8 mouse cellular contexts compared by ENCODE assay signal in genomic region chr2:32088372-32088981, GRCm38 (mm10). TPM values are rescaled to one million over a fixed set of nuclear protein-coding genes. Genes with fewer than 3 reads are reported as not detected.
DNase-seq lines count a peak whose midpoint lies in the region; ATAC-seq and TF ChIP-seq lines count a peak whose summit lies in the region.

No protein-coding gene starts in this region.

- DNase-seq in kidney, postnatal 0 days (ENCODE audit: low spot score), result peak; percentile 77
- no peak for DNase-seq in kidney, adult 8-10 months
- peak; percentile 54 for DNase-seq in R1 (ENCODE audit: low read depth, low spot score)
- peak; percentile 36 for DNase-seq in forebrain, postnatal 0 days
- no peak for DNase-seq in adrenal gland, postnatal 4 days (ENCODE audit: low spot score in 2 of 2)

- no peak for ATAC-seq in kidney, postnatal 0 days (replicated peaks; ENCODE audit: low FRiP score, low read depth)
- no peak for ATAC-seq in forebrain, postnatal 0 days
- no peak for ATAC-seq in hindbrain, embryonic 15.5 days (ENCODE audit: low FRiP score, low read depth)
- ATAC-seq in megakaryocyte progenitor cell, adult 5-6 weeks (replicated peaks; ENCODE audit: poor library complexity), result peak; percentile 21
- no peak for ATAC-seq in stomach, embryonic 16.5 days (ENCODE audit: insufficient read depth, low FRiP score)

- H3K27ac ChIP-seq in kidney, postnatal 0 days, result no peak overlapping the region
- no peak overlapping the region for H3K27ac ChIP-seq in forebrain, postnatal 0 days (ENCODE audit: low read depth, low read length)
- no peak overlapping the region for H3K27ac ChIP-seq in hindbrain, embryonic 15.5 days (replicated peaks)
- H3K27ac ChIP-seq in stomach, embryonic 16.5 days (ENCODE audit: low read length), result no peak overlapping the region

- H3K4me3 ChIP-seq in kidney, postnatal 0 days (replicated peaks; ENCODE audit: low read depth, low read length), result 0 out of 2 replicates have a peak overlapping the region, but pooled peaks have one; percentile 8
- H3K4me3 ChIP-seq in forebrain, postnatal 0 days (ENCODE audit: low read depth, low read length), result peak overlapping the region; percentile 23
- H3K4me3 ChIP-seq in hindbrain, embryonic 15.5 days, result peak overlapping the region; percentile 30
- peak overlapping the region; percentile 25 for H3K4me3 ChIP-seq in stomach, embryonic 16.5 days (replicated peaks; ENCODE audit: low read length)

- 4% methylated on average over 35 of the region's 35 CpGs for WGBS in kidney, postnatal 0 days
- WGBS in forebrain, postnatal 0 days, result 7% methylated on average over 34 of the region's 35 CpGs
- WGBS in hindbrain, embryonic 15.5 days, result 4% methylated on average over 35 of the region's 35 CpGs
- 5% methylated on average over 35 of the region's 35 CpGs for WGBS in stomach, embryonic 16.5 days

- H3K4me1 ChIP-seq in kidney, postnatal 0 days (replicated peaks; ENCODE audit: insufficient read depth, low read length), result peaks cover 8% of the 10 kb centered on the region
- no peaks in the 10 kb centered on the region for H3K4me1 ChIP-seq in forebrain, postnatal 0 days (ENCODE audit: insufficient read depth)
- peaks cover 21% of the 10 kb centered on the region for H3K4me1 ChIP-seq in hindbrain, embryonic 15.5 days (replicated peaks)
- peaks cover 7% of the 10 kb centered on the region; the same call in 1 of the 2 replicates for H3K4me1 ChIP-seq in stomach, embryonic 16.5 days (ENCODE audit: control insufficient read depth, insufficient read depth, low read length)

- no peaks in the 10 kb centered on the region for H3K36me3 ChIP-seq in kidney, postnatal 0 days (ENCODE audit: insufficient read depth, low read length)
- H3K36me3 ChIP-seq in forebrain, postnatal 0 days (ENCODE audit: insufficient read depth), result no peaks in the 10 kb centered on the region
- H3K36me3 ChIP-seq in hindbrain, embryonic 15.5 days, result no peaks in the 10 kb centered on the region
- H3K36me3 ChIP-seq in stomach, embryonic 16.5 days (ENCODE audit: control insufficient read depth, insufficient read depth, low read length), result no peaks in the 10 kb centered on the region

- no peaks in the 10 kb centered on the region for H3K9me3 ChIP-seq in kidney, postnatal 0 days (replicated peaks; ENCODE audit: low read length)
- H3K9me3 ChIP-seq in forebrain, postnatal 0 days (ENCODE audit: low read length), result no peaks in the 10 kb centered on the region
- no peaks in the 10 kb centered on the region for H3K9me3 ChIP-seq in hindbrain, embryonic 15.5 days
- H3K9me3 ChIP-seq in stomach, embryonic 16.5 days (replicated peaks; ENCODE audit: control insufficient read depth, low read length), result no peaks in the 10 kb centered on the region

- no peak for TF ChIP-seq CTCF in kidney, postnatal 0 days (IDR thresholded peaks at IDR 0.05; ENCODE audit: low read depth)
- TF ChIP-seq CTCF in forebrain, postnatal 0 days (IDR thresholded peaks at IDR 0.05; ENCODE audit: low read depth), result no peak

- H3K9ac ChIP-seq in kidney, postnatal 0 days (ENCODE audit: low read depth, low read length), result no peak overlapping the region; the same call in 1 of the 2 replicates
- peak overlapping the region; percentile 35; the same call in 1 of the 2 replicates for H3K9ac ChIP-seq in forebrain, postnatal 0 days
- no peak overlapping the region for H3K9ac ChIP-seq in hindbrain, embryonic 15.5 days
- H3K9ac ChIP-seq in stomach, embryonic 16.5 days (ENCODE audit: low read length), result peak overlapping the region; percentile 48

- H3K27me3 ChIP-seq in kidney, postnatal 0 days (ENCODE audit: insufficient read depth, low read length), result peaks cover 16% of the 10 kb centered on the region
- peaks cover 4% of the 10 kb centered on the region; the same call in 1 of the 2 replicates for H3K27me3 ChIP-seq in forebrain, postnatal 0 days (ENCODE audit: insufficient read depth, low read length)
- H3K27me3 ChIP-seq in hindbrain, embryonic 15.5 days, result peaks cover 36% of the 10 kb centered on the region
- H3K27me3 ChIP-seq in stomach, embryonic 16.5 days (ENCODE audit: control insufficient read depth, insufficient read depth, low read length), result peaks cover 44% of the 10 kb centered on the region

- peak overlapping the region; percentile 48 for H3K4me2 ChIP-seq in kidney, postnatal 0 days (ENCODE audit: low read length)
- H3K4me2 ChIP-seq in forebrain, postnatal 0 days (ENCODE audit: low read depth), result peak overlapping the region; percentile 55
- peak overlapping the region; percentile 58 for H3K4me2 ChIP-seq in hindbrain, embryonic 15.5 days
- H3K4me2 ChIP-seq in stomach, embryonic 16.5 days (ENCODE audit: low read depth, low read length), result peak overlapping the region; percentile 48

RNA-seq across cellular contexts. Expression of gene Fam78a, which starts 3.8 kb away (rescaled TPM):
- 0.79 and 0.82 TPM in 2 replicates for polyA plus RNA-seq in kidney, postnatal 0 days (2015; fragmentation: Nextera tagmentation; extraction: Ambion mirVana)
- 0.38 and 0.62 TPM in 2 replicates for total RNA-seq in forebrain, postnatal 0 days (2014; rRNA removed)
- polyA plus RNA-seq in forebrain, postnatal 0 days (2015; fragmentation: Nextera tagmentation; extraction: Ambion mirVana), result 0.38 and 0.39 TPM in 2 replicates
- 0.62 and 0.67 TPM in 2 replicates for polyA plus RNA-seq in hindbrain, embryonic 15.5 days (2015; fragmentation: Nextera tagmentation; extraction: Ambion mirVana)
- 8.9 and 11.9 TPM in 2 replicates for total RNA-seq in megakaryocyte progenitor cell, adult 5-6 weeks (2015)
- 7.5 and 10.8 TPM in 2 replicates for total RNA-seq in megakaryocyte progenitor cell, adult 5-6 weeks (2017)
- polyA plus RNA-seq in stomach, embryonic 16.5 days (2015; fragmentation: Nextera tagmentation; extraction: Ambion mirVana), result 1.0 and 2.2 TPM in 2 replicates
- 1 to 10 TPM; 2.4 TPM for total RNA-seq in adrenal gland, postnatal 4 days (2021)

RNA-seq across cellular contexts. Expression of gene Plpp7, which starts 6.9 kb away (rescaled TPM):
- 4.5 and 4.7 TPM in 2 replicates for polyA plus RNA-seq in kidney, postnatal 0 days (2015; fragmentation: Nextera tagmentation; extraction: Ambion mirVana)
- 21.5 and 28.6 TPM in 2 replicates for total RNA-seq in forebrain, postnatal 0 days (2014; rRNA removed)
- 23.4 and 24.0 TPM in 2 replicates for polyA plus RNA-seq in forebrain, postnatal 0 days (2015; fragmentation: Nextera tagmentation; extraction: Ambion mirVana)
- polyA plus RNA-seq in hindbrain, embryonic 15.5 days (2015; fragmentation: Nextera tagmentation; extraction: Ambion mirVana), result 27.5 and 29.5 TPM in 2 replicates
- total RNA-seq in megakaryocyte progenitor cell, adult 5-6 weeks (2015), result 1.4 TPM in 2 replicates
- 0.54 and 2.5 TPM in 2 replicates for total RNA-seq in megakaryocyte progenitor cell, adult 5-6 weeks (2017)
- 4.6 and 5.7 TPM in 2 replicates for polyA plus RNA-seq in stomach, embryonic 16.5 days (2015; fragmentation: Nextera tagmentation; extraction: Ambion mirVana)
- total RNA-seq in adrenal gland, postnatal 4 days (2021), result 1 to 10 TPM; 5.5 to 6.3 TPM

Comparison
In these comparisons a context has a peak if more than half of its experiments do, and no peak if none do; other contexts are left out.
1. DNase-seq: peak in kidney, postnatal 0 days (single experiment), R1 (single experiment) and forebrain, postnatal 0 days (single experiment); none in kidney, adult 8-10 months (0 of 2) and adrenal gland, postnatal 4 days (0 of 2).
2. H3K9ac ChIP-seq: peak in forebrain, postnatal 0 days (single experiment) and stomach, embryonic 16.5 days (single experiment); none in kidney, postnatal 0 days (single experiment) and hindbrain, embryonic 15.5 days (single experiment).
3. Peak in every context shown above with its lines, with median percentiles within 50 percentile points of each other: H3K4me2 ChIP-seq and H3K4me3 ChIP-seq.